Mouse (Mus musculus): ENCODE results near the gene Fhad1. TPM values are rescaled to one million over a fixed set of nuclear protein-coding genes. Genes with fewer than 3 reads are reported as not detected.

The Fhad1 gene
- total RNA-seq, 2 experiments from 2014 or later, result 0.36 TPM; not detected in 1

DNA sequence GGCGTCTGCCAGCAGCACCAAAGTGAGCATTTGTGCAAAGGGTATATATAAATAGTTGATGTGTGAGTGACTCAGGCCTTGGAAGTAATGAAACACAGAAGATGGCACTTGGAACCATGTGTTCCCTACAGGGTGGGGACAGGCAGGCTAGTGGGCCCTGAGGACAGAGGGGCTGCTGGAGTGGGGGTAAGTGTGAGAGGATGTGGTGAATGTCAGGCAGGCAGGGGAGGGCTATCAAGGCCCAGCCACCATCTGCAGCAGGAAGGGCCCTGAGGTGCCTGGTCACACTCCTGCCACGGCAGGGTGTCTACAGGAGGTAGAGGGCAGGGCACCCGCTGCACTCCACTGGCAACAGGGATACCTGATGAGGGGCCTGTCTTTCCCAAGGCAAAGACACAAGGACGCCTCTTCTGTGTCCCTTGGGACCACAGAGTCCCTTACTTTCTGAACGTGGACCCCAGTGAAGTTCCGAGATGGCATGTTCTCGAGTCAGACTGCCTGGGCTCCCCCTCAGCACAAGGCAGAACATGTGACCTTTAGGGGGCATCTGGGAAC, 151.1 kb downstream of the Fhad1 start:
- no peak for DNase-seq

DNA sequence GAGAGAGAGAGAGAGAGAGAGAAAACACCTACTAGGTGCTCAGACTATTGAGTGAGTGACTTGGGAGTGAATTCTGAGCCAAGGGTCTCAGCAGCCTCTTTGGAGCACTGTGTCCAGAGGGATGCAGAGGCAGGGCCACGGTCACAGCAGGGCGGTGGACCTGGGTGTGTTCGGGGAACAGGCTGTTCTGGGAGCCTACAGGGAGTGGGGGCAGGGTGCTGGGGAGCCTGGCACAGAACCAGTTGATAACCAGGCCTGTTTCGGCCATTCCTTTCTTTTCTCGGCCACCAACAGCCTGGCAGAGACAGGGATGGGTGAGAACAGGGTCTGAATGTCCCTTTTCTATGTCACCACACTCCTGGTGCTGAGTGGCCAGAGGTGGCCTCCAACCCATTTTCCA, 152.0 kb downstream of the Fhad1 start:
- DNase-seq, result peak; percentile 29 to 54

DNA sequence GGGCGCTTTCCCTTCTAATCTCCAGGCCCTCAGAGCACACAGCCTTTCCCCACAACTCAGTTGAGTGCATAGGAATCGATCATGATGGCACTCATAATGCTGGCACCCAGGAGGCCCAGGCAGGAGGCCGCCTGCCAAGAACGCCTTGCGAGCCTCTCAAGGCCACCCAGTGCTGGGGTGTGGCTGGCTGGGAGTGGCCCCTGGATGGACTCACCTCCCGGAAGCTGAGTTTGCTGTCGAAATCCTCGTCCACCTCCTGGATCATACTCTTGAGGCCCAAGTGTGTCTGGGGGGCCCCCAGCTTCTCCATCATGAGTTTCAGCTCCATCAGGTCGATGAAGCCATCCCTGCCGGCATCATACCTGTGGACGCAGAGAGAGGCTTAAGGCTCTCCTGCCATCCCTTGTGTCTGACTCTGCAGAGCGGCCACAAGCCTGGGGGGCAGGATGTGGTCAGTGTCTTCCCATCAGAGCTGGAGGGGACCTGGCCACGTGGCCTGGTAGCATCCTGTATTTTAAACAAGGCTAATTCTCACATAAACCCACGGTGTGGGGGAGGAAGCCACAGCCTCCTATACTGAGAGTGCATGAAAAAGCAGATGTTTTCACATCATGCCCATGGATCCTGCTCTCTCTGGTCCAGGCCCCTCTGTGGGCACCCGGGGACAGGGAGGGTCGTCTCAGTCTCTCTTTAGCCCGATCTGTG, 153.1 kb downstream of the Fhad1 start:
- no peak for DNase-seq

DNA sequence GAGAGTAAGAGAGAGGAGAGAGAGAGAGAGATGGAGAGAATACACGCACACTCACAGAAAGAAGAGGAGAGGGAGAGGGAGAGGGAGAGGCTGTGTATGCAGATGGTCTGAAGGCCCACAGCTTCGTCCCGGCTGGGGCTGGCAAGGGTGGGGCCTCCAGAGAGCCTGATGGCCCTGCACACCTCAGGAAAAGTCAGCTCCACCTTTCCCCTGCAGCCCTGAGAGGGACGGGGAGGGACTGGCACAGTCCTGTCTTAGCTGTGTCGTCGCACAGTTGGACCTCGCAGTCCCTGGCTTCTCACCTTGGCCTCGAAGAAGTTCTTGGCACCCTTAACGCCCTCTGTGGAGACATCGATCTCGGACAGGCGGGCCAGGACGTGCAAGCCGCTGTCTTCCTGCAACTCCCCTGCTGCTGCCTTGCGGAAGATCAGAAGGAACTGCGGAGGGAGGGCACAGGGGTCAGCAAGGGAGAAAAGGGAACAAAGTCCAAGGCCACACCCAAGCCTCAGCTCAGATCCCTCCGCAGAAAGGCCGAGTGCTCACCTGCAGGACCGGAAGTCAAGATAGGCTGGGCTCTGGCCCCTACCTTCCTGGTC, 154.5 kb downstream of the Fhad1 start:
- DNase-seq, result no peak

DNA sequence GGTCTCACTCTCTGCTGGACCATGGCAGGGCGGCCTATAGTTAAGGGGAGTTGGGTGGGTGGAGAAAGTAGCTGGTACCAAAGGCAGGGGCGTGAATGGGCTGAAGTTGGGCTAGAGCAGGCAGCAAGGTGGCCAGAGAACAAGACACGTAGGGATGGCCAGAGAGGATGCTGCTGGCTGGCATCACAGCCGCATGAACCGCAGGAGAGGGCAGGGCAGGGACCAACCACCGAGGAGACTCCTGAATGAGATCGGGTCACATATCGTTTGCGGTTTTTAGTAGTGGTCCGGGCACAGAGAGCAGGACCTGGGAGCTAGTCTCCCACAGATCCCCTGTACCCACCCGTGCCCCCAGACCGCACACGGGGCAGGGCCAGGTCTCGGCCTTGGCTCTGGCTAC, 155.5 kb downstream of the Fhad1 start:
- DNase-seq, result no peak

DNA sequence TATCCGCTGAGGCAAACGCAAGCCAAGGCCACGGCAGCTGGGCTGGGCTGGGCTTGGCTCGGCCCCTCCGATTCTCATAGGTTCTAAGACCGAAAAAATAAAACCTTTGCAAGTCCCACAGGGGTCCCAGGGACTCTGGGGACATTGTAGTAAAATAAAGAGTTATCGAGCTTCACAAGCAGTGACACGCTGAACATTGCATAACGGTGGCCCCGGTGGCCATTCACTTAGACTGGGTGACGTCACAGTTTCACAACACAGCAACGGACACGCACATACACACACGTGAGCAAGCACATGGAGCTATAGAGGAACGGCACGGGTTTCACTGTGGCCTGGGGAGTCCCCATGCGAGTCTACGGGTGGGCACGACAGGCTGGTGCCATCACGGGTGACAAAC, 156.4 kb downstream of the Fhad1 start:
- DNase-seq, result peak; percentile 50 to 54

DNA sequence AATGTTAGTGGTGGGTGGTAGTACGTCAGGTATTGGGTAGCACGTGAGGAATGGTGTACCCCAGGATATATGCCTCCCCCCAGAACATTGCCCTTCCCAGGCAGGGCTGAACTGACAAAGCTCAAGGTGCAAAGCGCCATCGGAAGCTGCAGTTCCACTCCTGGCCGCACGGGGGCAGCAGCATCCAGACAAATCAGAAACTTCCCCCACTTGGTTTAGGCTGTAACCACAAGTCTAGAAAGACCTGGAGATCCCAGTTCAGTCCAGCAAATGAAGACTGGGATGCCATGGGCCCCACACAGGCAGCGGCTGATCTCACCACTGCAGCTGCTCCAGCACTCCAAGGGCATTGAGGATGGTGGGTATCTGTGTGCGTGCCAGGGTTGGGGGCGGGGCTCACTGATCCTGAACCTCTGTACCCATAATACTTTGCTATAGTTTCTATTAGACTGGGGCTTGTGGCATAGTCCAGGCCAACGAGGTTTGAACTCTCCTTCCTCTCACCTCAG, 157.4 kb downstream of the Fhad1 start:
- DNase-seq, result peak; percentile 77 to 93

DNA sequence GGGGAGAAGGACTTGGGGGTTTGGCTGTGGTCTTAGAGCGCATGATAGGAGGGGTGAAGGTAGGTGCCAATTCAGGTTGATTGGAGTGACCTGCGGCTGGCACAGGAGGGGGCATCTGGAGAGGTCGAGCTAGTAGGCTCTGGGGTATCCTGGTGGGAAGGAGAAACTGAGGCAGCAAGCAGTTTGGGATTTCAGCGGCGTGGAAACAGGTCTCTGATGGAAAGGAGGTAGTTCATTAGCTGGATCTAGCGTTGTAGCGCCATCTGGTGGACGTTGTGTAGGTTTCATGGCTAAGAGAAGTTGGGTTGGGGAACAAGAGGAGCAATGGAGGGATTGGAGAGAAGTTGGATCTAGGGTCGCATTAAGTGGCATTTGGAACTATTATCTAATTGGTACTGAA, 161.4 kb downstream of the Fhad1 start:
- DNase-seq, result peak in 1 of 2 experiments; percentile 81

DNA sequence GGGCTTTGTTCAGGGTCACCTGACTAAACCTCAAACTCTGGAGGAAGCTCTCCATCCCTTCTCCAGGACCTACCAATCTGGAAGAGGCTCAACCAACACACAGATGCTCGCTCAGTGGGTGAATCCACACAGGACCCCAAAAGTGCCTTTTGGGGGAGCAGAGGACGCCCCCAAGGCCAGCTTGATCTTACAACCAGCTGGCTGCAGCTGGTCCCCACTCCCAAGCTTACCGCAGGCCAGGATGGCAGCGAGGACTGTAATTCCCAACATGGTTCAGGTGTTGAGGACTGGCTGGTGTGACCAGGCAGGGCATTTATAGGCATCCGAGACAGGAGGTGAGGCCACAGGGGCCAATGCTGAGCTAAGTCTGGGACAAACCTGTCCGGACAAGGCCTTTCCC, 168.9 kb downstream of the Fhad1 start, which contains the start of gene Ctrc:
Ctrc (minus strand) TSS at position 361 of the 400 bp plus-strand sequence.
- DNase-seq, result no peak

Other genes starting within 250 kb of the Fhad1 start
- 10 to 100 TPM; 22.8 to 23.4 TPM for gene Dnajc16, start 224.2 kb downstream of the Fhad1 start, total RNA-seq (2021)
- gene Casp9, start 221.5 kb downstream of the Fhad1 start, total RNA-seq (2021), result 1 to 10 TPM; 6.6 to 8.1 TPM
- not detected for gene Cela2a, start 188.9 kb downstream of the Fhad1 start, total RNA-seq (2021)
- not detected for gene Ctrc, start 168.7 kb downstream of the Fhad1 start, total RNA-seq (2021)
- 10 to 100 TPM; 21.7 to 22.8 TPM for gene Efhd2, start 140.2 kb downstream of the Fhad1 start, total RNA-seq (2021)
- gene Tmem51, start 69.2 kb upstream of the Fhad1 start, total RNA-seq (2021), result 1 to 10 TPM; 3.4 to 5.2 TPM
- gene Kazn, start 224.3 kb upstream of the Fhad1 start, total RNA-seq (2021), result 1 to 10 TPM; 2.8 to 3.1 TPM